Comparison of ENCODE assay signal across 25 mouse cellular contexts in the genomic region with DNA sequence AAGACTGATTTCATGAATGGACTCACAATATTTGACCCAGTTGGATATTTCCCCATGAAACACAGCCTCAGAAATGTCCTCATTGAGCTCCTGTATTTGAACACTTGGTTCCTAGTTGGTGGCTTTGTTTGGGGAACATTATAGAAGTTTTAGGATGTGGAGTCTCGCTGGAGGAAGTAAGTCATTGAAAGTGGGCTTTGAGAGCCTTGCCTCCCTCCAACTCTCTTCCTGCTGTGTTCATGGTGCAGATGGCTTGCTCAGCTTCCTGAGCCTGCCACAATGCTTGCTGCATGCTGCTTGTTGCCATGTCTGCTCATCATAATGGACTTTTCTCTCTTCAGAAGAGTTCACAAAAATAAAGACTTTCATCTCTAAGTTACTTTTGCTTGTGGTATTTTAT.
DNase-seq lines count a peak whose midpoint lies in the region; ATAC-seq and TF ChIP-seq lines count a peak whose summit lies in the region.
"Had no signal": no experiment of that assay in that cellular context is flagged by ENCODE, and none has a peak within 500 bp of the region (broad histone marks: within the 10 kb centered on the region; RNA-seq: fewer than 3 reads in every experiment).

No protein-coding gene starts in this region.

- DNase-seq in thymus, adult 2 months: peak; percentile 51
- DNase-seq in thymus, postnatal 36 days: peak; percentile 34 to 62
- no peak for DNase-seq in cerebellum, adult 9-11 months
- no peak for DNase-seq in lung, postnatal 10 days
- DNase-seq in lung, adult 18-20 months: no peak
- DNase-seq: adrenal gland, postnatal 36 days; cerebellum, adult 18-20 months; cerebellum, postnatal 25 days; gastrocnemius, adult 2 months; gastrocnemius, postnatal 36 days; heart, postnatal 14 days; layer of hippocampus, postnatal 36 days; liver, embryonic 13.5 days; lung, adult 2 months; lung, postnatal 14 days; right cerebral cortex, postnatal 14 days had no signal

- no peak overlapping the region for H3K4me3 ChIP-seq in thymus, adult 2 months (ENCODE audit: control insufficient read depth, insufficient read depth, low read length)
- H3K4me3 ChIP-seq: erythroblast, embryonic 14.5 days; gastrocnemius, adult 2 months; intestine, embryonic 15.5 days; limb, embryonic 10.5 days; limb, embryonic 15.5 days; liver, embryonic 13.5 days; midbrain, embryonic 12.5 days had no signal

- WGBS in thymus, adult 2 months: 9% methylated on average over 1 of the region's 1 CpGs

- no peaks in the 10 kb centered on the region for H3K36me3 ChIP-seq in thymus, adult 2 months (ENCODE audit: control insufficient read depth, insufficient read depth, low read length)
- H3K36me3 ChIP-seq: intestine, embryonic 15.5 days; limb, embryonic 10.5 days; limb, embryonic 15.5 days; liver, embryonic 13.5 days; midbrain, embryonic 12.5 days had no signal

- no peak for TF ChIP-seq POLR2A in thymus, adult 2 months (IDR thresholded peaks at IDR 0.05; ENCODE audit: control insufficient read depth, extremely low read depth, insufficient read depth, low read length, poor library complexity)

- ATAC-seq in common myeloid progenitor, adult 5-6 weeks (replicated peaks; ENCODE audit: low read depth, poor library complexity, severe bottlenecking): peak; percentile 91
- ATAC-seq in megakaryocyte, adult 5-6 weeks (ENCODE audit: poor library complexity, severe bottlenecking): peak; percentile 71
- ATAC-seq: forebrain, embryonic 16.5 days; hindbrain, postnatal 0 days; intestine, embryonic 15.5 days had no signal

- peaks cover 9% of the 10 kb centered on the region for H3K4me1 ChIP-seq in thymus, adult 2 months (replicated peaks; ENCODE audit: control insufficient read depth, insufficient read depth, low read length)
- H3K4me1 ChIP-seq: intestine, embryonic 15.5 days; midbrain, embryonic 12.5 days had no signal

- no peak overlapping the region for H3K27ac ChIP-seq in thymus, adult 2 months (ENCODE audit: control insufficient read depth, insufficient read depth, low read length)
- H3K27ac ChIP-seq: gastrocnemius, adult 2 months; hindbrain, postnatal 0 days; intestine, embryonic 15.5 days; limb, embryonic 10.5 days; limb, embryonic 15.5 days; liver, embryonic 13.5 days; midbrain, embryonic 12.5 days had no signal

- H3K27me3 ChIP-seq in thymus, adult 2 months (ENCODE audit: control insufficient read depth, insufficient read depth, low read length): no peaks in the 10 kb centered on the region
- H3K27me3 ChIP-seq: intestine, embryonic 15.5 days; limb, embryonic 15.5 days; liver, embryonic 13.5 days; midbrain, embryonic 12.5 days had no signal

- TF ChIP-seq CTCF in thymus, adult 2 months (IDR thresholded peaks at IDR 0.05; ENCODE audit: borderline replicate concordance, control insufficient read depth, extremely low read depth, insufficient read depth, low read length, poor library complexity): no peak

Comparison
In these comparisons a context has a peak if more than half of its experiments do, and no peak if none do; other contexts are left out.
1. DNase-seq: peak in thymus, adult 2 months (single experiment) and thymus, postnatal 36 days (2 of 2); none in cerebellum, adult 9-11 months (single experiment), lung, postnatal 10 days (single experiment) and lung, adult 18-20 months (0 of 2).